Comparison of ENCODE assay signal across 14 mouse cellular contexts in the genomic region with DNA sequence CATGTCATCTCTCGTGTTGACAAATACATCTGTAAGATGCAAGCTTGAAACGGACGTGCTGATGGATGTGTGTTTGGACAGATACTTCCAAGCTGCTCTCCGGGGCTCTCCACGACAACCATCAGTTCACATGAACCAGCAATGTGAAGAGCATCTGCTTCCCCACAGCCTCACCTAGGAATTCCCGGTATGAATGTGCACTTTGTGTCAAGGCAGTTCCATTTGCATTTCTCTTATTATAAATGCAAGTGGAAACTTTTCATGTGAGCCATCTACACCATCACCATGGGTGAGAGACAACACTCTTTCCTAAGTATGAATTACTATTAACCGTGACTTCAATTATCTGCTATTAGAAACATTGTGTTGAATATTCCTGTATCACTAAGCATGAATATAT.
"Had no signal": no experiment of that assay in that cellular context is flagged by ENCODE, and none has a peak within 500 bp of the region (broad histone marks: within the 10 kb centered on the region; RNA-seq: fewer than 3 reads in every experiment).

No protein-coding gene starts in this region.

- H3K27ac ChIP-seq: neural tube, embryonic 13.5 days; neural tube, embryonic 15.5 days; stomach, embryonic 15.5 days had no signal

- H3K9ac ChIP-seq: neural tube, embryonic 13.5 days; neural tube, embryonic 15.5 days; stomach, embryonic 15.5 days had no signal

- H3K9me3 ChIP-seq: neural tube, embryonic 13.5 days; neural tube, embryonic 15.5 days; stomach, embryonic 15.5 days had no signal

- H3K4me3 ChIP-seq: neural tube, embryonic 13.5 days; neural tube, embryonic 15.5 days; stomach, embryonic 15.5 days had no signal

- H3K27me3 ChIP-seq: neural tube, embryonic 13.5 days; neural tube, embryonic 15.5 days; stomach, embryonic 15.5 days had no signal

- H3K4me2 ChIP-seq: neural tube, embryonic 13.5 days; neural tube, embryonic 15.5 days; stomach, embryonic 15.5 days had no signal

- H3K36me3 ChIP-seq: stomach, embryonic 15.5 days had no signal

- DNase-seq: retina, postnatal 1 day; right cerebral cortex, postnatal 14 days; right cerebral cortex, postnatal 25 days; right cerebral cortex, postnatal 4 days; spleen, adult 18-20 months; thymus, adult 18-20 months; thymus, adult 2 months; thymus, postnatal 14 days; thymus, postnatal 25 days; thymus, postnatal 36 days; thymus, postnatal 4 days had no signal
